Mouse (Mus musculus) embryonic facial prominence, embryonic 12.5 days (tissue): Measurements from ENCODE around the gene Nol3. TPM values are rescaled to one million over a fixed set of nuclear protein-coding genes. Genes with fewer than 3 reads are reported as not detected.

Experiments
- ATAC-seq: fragments of 200-750 bp; cut with Nextera tagmentation; 2 replicates; pipeline ENCODE4 v1.8.0; 2017; ENCODE audit not compliant: insufficient number of reproducible peaks, insufficient read depth, low FRiP score, low TSS enrichment
- H3K27ac ChIP-seq: fragments of 300-500 bp; sonication (generic); 2 replicates; pipeline ENCODE4 v1.5.1; 2016; ENCODE audit warnings: mild to moderate bottlenecking
- H3K27me3 ChIP-seq: fragments of 300-500 bp; sonication (generic); 2 replicates; pipeline ENCODE4 v1.6.1; 2016; ENCODE audit warnings: mild to moderate bottlenecking, moderate library complexity
- H3K36me3 ChIP-seq: fragments of 300-500 bp; sonication (generic); 2 replicates; pipeline ENCODE4 v1.6.1; 2016; ENCODE audit warnings: mild to moderate bottlenecking
- H3K4me1 ChIP-seq: fragments of 300-500 bp; sonication (generic); 2 replicates; pipeline ENCODE4 v1.6.1; 2016
- H3K4me2 ChIP-seq: fragments of 300-500 bp; sonication (generic); replicated peaks from 2 replicates; pipeline ENCODE4 v1.6.1; 2016; ENCODE audit warnings: mild to moderate bottlenecking, moderate library complexity
- H3K4me3 ChIP-seq: fragments of 300-500 bp; sonication (generic); 2 replicates; pipeline ENCODE4 v1.5.1; 2016; ENCODE audit warnings: mild to moderate bottlenecking
- H3K9ac ChIP-seq: fragments of 300-500 bp; sonication (generic); 2 replicates; pipeline ENCODE4 v1.6.1; 2016; ENCODE audit warnings: mild to moderate bottlenecking, moderate library complexity
- H3K9me3 ChIP-seq: fragments of 300-500 bp; sonication (generic); 2 replicates; pipeline ENCODE4 v1.6.1; 2016; ENCODE audit warnings: mild to moderate bottlenecking, moderate library complexity
- WGBS: fragments of 180-500 bp; shearing (Covaris S2); methylation state at CpG from one replicate; pipeline ENCODE4 v1.1.7; 2016; 5-methylcytosine and 5-hydroxymethylcytosine counted together
- polyA plus RNA-seq: library from polyadenylated mRNA; unstranded; fragments of >200 nt; fragmentation: Nextera tagmentation; extraction: Ambion mirVana; gene quantifications from 2 replicates; pipeline ENCODE4 v1.2.1, GENCODE M21; 2016

Gene Nol3
- polyA plus RNA-seq, 1 experiment from 2014 or later = 2.1 TPM

GRCm38 (mm10) chr8:105254152-105254965 lies 21.6 kb upstream of the Nol3 start:
- Histone ChIP-seq H3K9ac (peak overlapping the region; percentile 72), H3K4me2 (peak overlapping the region; percentile 96), H3K27ac (peak overlapping the region; percentile 73; the same call in 1 of the 2 replicates), H3K4me1 (peaks cover 21% of the 10 kb centered on the region), H3K4me3 (peak overlapping the region; percentile 66), H3K27me3 (peaks cover 37% of the 10 kb centered on the region), H3K9me3 (no peaks in the 10 kb centered on the region), H3K36me3 (peaks cover 29% of the 10 kb centered on the region)
- ATAC-seq = peak; percentile 85
- 1% methylated on average over 72 of the region's 74 CpGs for WGBS

- Histone ChIP-seq H3K4me3 (peak within 1 kb of the TSS; percentile 66), H3K9me3 (no peaks in the 10 kb centered on the region), H3K27me3 (peaks cover 43% of the 10 kb centered on the region), H3K9ac (peak within 1 kb of the TSS; percentile 72), H3K4me2 (peak within 1 kb of the TSS; percentile 96), H3K36me3 (peaks cover 23% of the 10 kb centered on the region), H3K4me1 (peaks cover 27% of the 10 kb centered on the region), H3K27ac (peak within 1 kb of the TSS; percentile 73; the same call in 1 of the 2 replicates)
- 1% methylated on average over 14 of the region's 14 CpGs for WGBS
- peak; percentile 49; the same call in 1 of the 2 replicates for ATAC-seq
Observed at GRCm38 (mm10) chr8:105254966-105255350, 21.0 kb upstream of the Nol3 start, which contains the start of gene B3gnt9. B3gnt9 (minus strand) TSS chr8:105255153.

GRCm38 (mm10) chr8:105257318-105258114 lies 18.4 kb upstream of the Nol3 start:
- Histone ChIP-seq H3K9me3 (no peaks in the 10 kb centered on the region), H3K4me1 (peaks cover 27% of the 10 kb centered on the region), H3K27me3 (peaks cover 65% of the 10 kb centered on the region), H3K4me3 (no peak overlapping the region), H3K9ac (no peak overlapping the region), H3K27ac (no peak overlapping the region), H3K4me2 (no peak overlapping the region), H3K36me3 (no peaks in the 10 kb centered on the region)
- ATAC-seq = no peak
- 69% methylated on average over 7 of the region's 7 CpGs for WGBS

- Histone ChIP-seq H3K4me2 (peak overlapping the region; percentile 69), H3K9ac (peak overlapping the region; percentile 42; the same call in 1 of the 2 replicates), H3K36me3 (no peaks in the 10 kb centered on the region), H3K27me3 (peaks cover 81% of the 10 kb centered on the region), H3K27ac (no peak overlapping the region), H3K4me3 (peak overlapping the region; percentile 34), H3K4me1 (peaks cover 26% of the 10 kb centered on the region), H3K9me3 (no peaks in the 10 kb centered on the region)
- whole genome bisulfite sequencing = 3% methylated on average over 55 of the region's 55 CpGs
- ATAC-seq = peak; percentile 29
Observed at GRCm38 (mm10) chr8:105258911-105259720, 16.8 kb upstream of the Nol3 start.

GRCm38 (mm10) chr8:105259721-105260320 lies 16.1 kb upstream of the Nol3 start:
- WGBS = 4% methylated on average over 30 of the region's 30 CpGs
- Histone ChIP-seq H3K9ac (peak overlapping the region; percentile 42; the same call in 1 of the 2 replicates), H3K36me3 (no peaks in the 10 kb centered on the region), H3K4me2 (peak overlapping the region; percentile 69), H3K27me3 (peaks cover 87% of the 10 kb centered on the region), H3K27ac (no peak overlapping the region), H3K4me1 (peaks cover 24% of the 10 kb centered on the region), H3K4me3 (peak overlapping the region; percentile 34), H3K9me3 (no peaks in the 10 kb centered on the region)
- ATAC-seq = peak; percentile 22

- H3K36me3 ChIP-seq = no peaks in the 10 kb centered on the region
- H3K9ac ChIP-seq = no peak overlapping the region
- peaks cover 20% of the 10 kb centered on the region for H3K4me1 ChIP-seq
- WGBS = 68% methylated on average over 7 of the region's 7 CpGs
- no peak overlapping the region for H3K27ac ChIP-seq
- no peak overlapping the region for H3K4me3 ChIP-seq
- no peaks in the 10 kb centered on the region for H3K9me3 ChIP-seq
- ATAC-seq = no peak
- H3K27me3 ChIP-seq = peaks cover 94% of the 10 kb centered on the region
- no peak overlapping the region for H3K4me2 ChIP-seq
Observed at GRCm38 (mm10) chr8:105260371-105261099, 15.4 kb upstream of the Nol3 start.

- peaks cover 19% of the 10 kb centered on the region for H3K4me1 ChIP-seq
- H3K27ac ChIP-seq = no peak overlapping the region
- no peaks in the 10 kb centered on the region for H3K36me3 ChIP-seq
- H3K4me2 ChIP-seq = no peak overlapping the region
- no peak for ATAC-seq
- peaks cover 94% of the 10 kb centered on the region for H3K27me3 ChIP-seq
- peaks cover 5% of the 10 kb centered on the region; the same call in 1 of the 2 replicates for H3K9me3 ChIP-seq
- WGBS = 84% methylated on average over 12 of the region's 12 CpGs
- no peak overlapping the region for H3K4me3 ChIP-seq
- no peak overlapping the region for H3K9ac ChIP-seq
Observed at GRCm38 (mm10) chr8:105261326-105261980, 14.5 kb upstream of the Nol3 start.

GRCm38 (mm10) chr8:105263244-105263912 lies 12.6 kb upstream of the Nol3 start:
- ATAC-seq = no peak
- Histone ChIP-seq H3K4me2 (peak overlapping the region; percentile 73; the same call in 1 of the 2 replicates), H3K36me3 (no peaks in the 10 kb centered on the region), H3K27me3 (peaks cover 95% of the 10 kb centered on the region), H3K27ac (no peak overlapping the region), H3K9ac (no peak overlapping the region), H3K4me3 (peak overlapping the region; percentile 56), H3K4me1 (peaks cover 27% of the 10 kb centered on the region), H3K9me3 (peaks cover 5% of the 10 kb centered on the region; the same call in 1 of the 2 replicates)
- WGBS = 36% methylated on average over 16 of the region's 16 CpGs

- no peak for ATAC-seq
Observed at GRCm38 (mm10) chr8:105264024-105264982, 11.6 kb upstream of the Nol3 start, which contains the start of the genes Tradd and Fbxl8. Tradd (minus strand) TSS chr8:105264609. Fbxl8 (plus strand) TSS chr8:105264648.

More at GRCm38 (mm10) chr8:105264024-105264982, 11.6 kb upstream of the Nol3 start, which contains the start of the genes Tradd and Fbxl8:
- peaks cover 24% of the 10 kb centered on the region for H3K4me1 ChIP-seq
- peaks cover 5% of the 10 kb centered on the region; the same call in 1 of the 2 replicates for H3K9me3 ChIP-seq
- H3K36me3 ChIP-seq = no peaks in the 10 kb centered on the region
- no peak within 1 kb of the TSS for H3K27ac ChIP-seq
- H3K27me3 ChIP-seq = peaks cover 95% of the 10 kb centered on the region
- WGBS = 1% methylated on average over 54 of the region's 54 CpGs
- H3K9ac ChIP-seq = peak within 1 kb of the TSS; percentile 62
- peak within 1 kb of the TSS; percentile 73 for H3K4me2 ChIP-seq
- H3K4me3 ChIP-seq = peak within 1 kb of the TSS; percentile 56
